Mouse (Mus musculus): ENCODE measurements at regions not wholly inside any gene's neighbourhood (a gene's known extent, or its start where the extent isn't known, plus 50 kb on each side); places are given as distances from the start of the nearest gene placed in this dataset.

GRCm38 (mm10) chr13:37290636-37291035 is 54.4 kb upstream of the Ly86 start:
- no peak for DNase-seq
- intact Hi-C loops (cut with DNase I; ENCODE audit: low total_unique reads): no loop called here

GRCm38 (mm10) chr13:37288993-37289392 is 56.0 kb upstream of the Ly86 start:
- intact Hi-C loops (cut with DNase I; ENCODE audit: low total_unique reads): no loop called here
- no peak for DNase-seq

GRCm38 (mm10) chr13:37282515-37282914 is 62.5 kb upstream of the Ly86 start:
- intact Hi-C loops (cut with DNase I; ENCODE audit: low total_unique reads): no loop called here
- DNase-seq: no peak

- no peak for DNase-seq
Measured at GRCm38 (mm10) chr13:37279078-37279789, 65.8 kb upstream of the Ly86 start.

GRCm38 (mm10) chr13:37249581-37250461 is 95.2 kb upstream of the Ly86 start:
- peak; percentile 11 for DNase-seq
- intact Hi-C loops (cut with DNase I; ENCODE audit: low total_unique reads): no loop called here

More at GRCm38 (mm10) chr13:37279078-37279789, 65.8 kb upstream of the Ly86 start:
- intact Hi-C loops (cut with DNase I; ENCODE audit: low total_unique reads): no loop called here

GRCm38 (mm10) chr13:37248741-37249140 is 96.3 kb upstream of the Ly86 start:
- no peak for DNase-seq
- intact Hi-C loops (cut with DNase I; ENCODE audit: low total_unique reads): no loop called here

GRCm38 (mm10) chr13:37240048-37240447 is 105.0 kb upstream of the Ly86 start:
- intact Hi-C loops (cut with DNase I; ENCODE audit: low total_unique reads): no loop called here
- no peak for DNase-seq

GRCm38 (mm10) chr13:37237285-37237684 is 107.7 kb upstream of the Ly86 start:
- intact Hi-C loops (cut with DNase I; ENCODE audit: low total_unique reads): no loop called here
- no peak for DNase-seq

GRCm38 (mm10) chr13:37225834-37226233 is 119.2 kb upstream of the Ly86 start:
- intact Hi-C loops (cut with DNase I; ENCODE audit: low total_unique reads): no loop called here
- no peak for DNase-seq

- intact Hi-C loops (cut with DNase I; ENCODE audit: low total_unique reads): no loop called here
Measured at GRCm38 (mm10) chr13:37220436-37220835, 124.6 kb upstream of the Ly86 start.

GRCm38 (mm10) chr13:37218596-37218995 is 126.4 kb upstream of the Ly86 start:
- DNase-seq: no peak
- intact Hi-C loops (cut with DNase I; ENCODE audit: low total_unique reads): no loop called here

More at GRCm38 (mm10) chr13:37220436-37220835, 124.6 kb upstream of the Ly86 start:
- DNase-seq: no peak

- peak; percentile 45 for DNase-seq
- intact Hi-C loops (cut with DNase I; ENCODE audit: low total_unique reads): no loop called here
Measured at GRCm38 (mm10) chr13:37214590-37215282, 130.3 kb upstream of the Ly86 start.

- intact Hi-C loops (cut with DNase I; ENCODE audit: low total_unique reads): no loop called here
Measured at GRCm38 (mm10) chr13:37197136-37197535, 147.1 kb upstream of the F13a1 start.

GRCm38 (mm10) chr13:37195857-37196256 is 145.8 kb upstream of the F13a1 start:
- intact Hi-C loops (cut with DNase I; ENCODE audit: low total_unique reads): no loop called here

More at GRCm38 (mm10) chr13:37197136-37197535, 147.1 kb upstream of the F13a1 start:
- DNase-seq: no peak

GRCm38 (mm10) chr13:37181169-37181787 is 131.2 kb upstream of the F13a1 start:
- intact Hi-C loops (cut with DNase I; ENCODE audit: low total_unique reads): no loop called here
- no peak for DNase-seq

More at GRCm38 (mm10) chr13:37195857-37196256, 145.8 kb upstream of the F13a1 start:
- no peak for DNase-seq

GRCm38 (mm10) chr13:37176526-37176925 is 126.5 kb upstream of the F13a1 start:
- intact Hi-C loops (cut with DNase I; ENCODE audit: low total_unique reads): no loop called here
- DNase-seq: no peak

- no peak for DNase-seq
- intact Hi-C loops (cut with DNase I; ENCODE audit: low total_unique reads): no loop called here
Measured at GRCm38 (mm10) chr13:37175997-37176396, 126.0 kb upstream of the F13a1 start.

GRCm38 (mm10) chr13:37158831-37159522 is 108.9 kb upstream of the F13a1 start:
- intact Hi-C loops (cut with DNase I; ENCODE audit: low total_unique reads): no loop called here
- no peak for DNase-seq

- DNase-seq: no peak
- intact Hi-C loops (cut with DNase I; ENCODE audit: low total_unique reads): no loop called here
Measured at GRCm38 (mm10) chr13:37157808-37158207, 107.8 kb upstream of the F13a1 start.

Measured in gastrocnemius, postnatal 14 days (tissue).